Mouse (Mus musculus): ENCODE measurements at regions not wholly inside any gene's neighbourhood (a gene's known extent, or its start where the extent isn't known, plus 50 kb on each side); places are given as distances from the start of the nearest gene placed in this dataset.

DNA sequence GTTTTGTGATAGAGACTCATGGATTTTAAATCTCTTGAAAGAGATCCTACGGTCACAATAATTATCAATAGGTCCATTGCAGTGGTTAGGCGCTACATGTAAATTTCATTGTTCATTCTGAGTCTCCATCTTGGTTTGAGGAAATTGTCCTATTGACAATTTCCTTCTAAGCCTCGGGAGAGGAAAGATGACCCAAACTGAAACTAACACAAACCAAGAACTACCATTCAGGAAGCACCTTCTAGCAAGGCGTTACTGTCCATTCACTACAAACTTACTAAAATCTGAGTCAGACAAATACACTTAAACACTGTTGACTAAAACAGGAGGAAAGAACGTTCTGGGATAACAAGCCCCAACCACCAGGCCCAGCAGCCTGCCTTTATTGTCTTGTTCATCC, 140.1 kb upstream of the Olig3 start:
- no peak for TF ChIP-seq CTCF (IDR thresholded peaks at IDR 0.05; ENCODE audit: borderline replicate concordance, insufficient read depth, low read length)
- TF ChIP-seq POLR2A (IDR thresholded peaks at IDR 0.05; ENCODE audit: low read depth, low read length) = no peak
